Mouse (Mus musculus): ENCODE data around the gene Galr3. TPM values are rescaled to one million over a fixed set of nuclear protein-coding genes. Genes with fewer than 3 reads are reported as not detected.

Gene Galr3
- polyA plus RNA-seq, 1 experiment from 2014 or later, result not detected

DNA sequence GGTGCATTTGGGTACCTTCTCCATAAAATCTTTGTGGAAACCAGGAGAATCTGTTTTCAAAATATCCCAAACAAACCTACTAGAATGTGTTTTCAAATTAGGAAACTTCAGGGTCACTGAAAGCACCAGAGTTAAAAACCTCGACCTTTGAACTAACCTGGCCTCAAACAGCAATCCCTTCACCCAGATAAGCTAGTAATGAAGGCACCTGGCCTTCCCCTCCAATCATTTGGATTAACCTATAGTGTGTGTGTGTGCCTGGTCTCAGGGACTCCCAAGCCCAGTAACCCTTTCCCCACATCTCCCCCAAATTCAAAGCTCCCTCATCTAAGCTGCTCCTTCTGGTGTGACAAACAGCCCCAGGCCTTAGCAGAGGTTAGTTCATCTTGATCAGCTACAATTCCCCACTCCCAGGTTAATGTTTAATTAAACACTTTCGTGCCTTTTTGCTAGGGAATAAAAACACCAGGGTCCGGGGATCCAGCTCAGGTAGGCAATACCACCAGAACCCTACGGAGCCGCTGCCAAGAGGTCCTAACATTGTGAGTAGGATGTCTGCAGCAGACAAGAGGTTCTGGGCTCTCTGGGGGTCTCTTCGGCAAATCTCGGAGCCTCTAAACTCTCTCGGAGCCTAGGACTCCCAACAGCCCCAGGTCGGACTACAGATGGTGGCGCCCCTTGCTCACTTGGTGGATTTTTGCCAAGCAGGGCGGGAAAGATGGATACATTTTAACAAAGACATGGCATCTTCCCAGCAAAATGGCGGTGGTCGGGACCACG lies 15.0 kb upstream of the Galr3 start:
- Histone ChIP-seq H3K27ac (ENCODE audit: low read depth) (no peak overlapping the region; the same call in 1 of the 2 replicates), H3K9ac (peak overlapping the region; percentile 100), H3K4me3 (ENCODE audit: low read depth, low read length) (peak overlapping the region; percentile 78), H3K36me3 (ENCODE audit: insufficient read depth) (no peaks in the 10 kb centered on the region), H3K4me2 (peak overlapping the region; percentile 97), H3K4me1 (ENCODE audit: insufficient read depth) (peaks cover 22% of the 10 kb centered on the region; the same call in 1 of the 2 replicates), H3K27me3 (ENCODE audit: insufficient read depth, low read length) (no peaks in the 10 kb centered on the region), H3K9me3 (ENCODE audit: low read depth, low read length) (no peaks in the 10 kb centered on the region)
- DNase-seq (peak; percentile 69), ATAC-seq (ENCODE audit: insufficient read depth) (no peak)
- TF ChIP-seq CTCF (IDR thresholded peaks at IDR 0.05; ENCODE audit: low read depth), result no peak
- 46% methylated on average over 14 of the region's 14 CpGs for WGBS

- Histone ChIP-seq H3K4me2 (peak overlapping the region; percentile 97), H3K36me3 (ENCODE audit: insufficient read depth) (no peaks in the 10 kb centered on the region), H3K27me3 (ENCODE audit: insufficient read depth, low read length) (no peaks in the 10 kb centered on the region), H3K4me1 (ENCODE audit: insufficient read depth) (peaks cover 21% of the 10 kb centered on the region; the same call in 1 of the 2 replicates), H3K9ac (peak overlapping the region; percentile 100), H3K27ac (ENCODE audit: low read depth) (peak overlapping the region; percentile 99), H3K9me3 (ENCODE audit: low read depth, low read length) (no peaks in the 10 kb centered on the region), H3K4me3 (ENCODE audit: low read depth, low read length) (peak overlapping the region; percentile 78)
- no peak for TF ChIP-seq CTCF (IDR thresholded peaks at IDR 0.05; ENCODE audit: low read depth)
- DNase-seq (peak; percentile 48), ATAC-seq (ENCODE audit: insufficient read depth) (no peak)
- WGBS, result 5% methylated on average over 45 of the region's 46 CpGs
Measured at GRCm38 (mm10) chr15:79027291-79028205, 14.1 kb upstream of the Galr3 start.

DNA sequence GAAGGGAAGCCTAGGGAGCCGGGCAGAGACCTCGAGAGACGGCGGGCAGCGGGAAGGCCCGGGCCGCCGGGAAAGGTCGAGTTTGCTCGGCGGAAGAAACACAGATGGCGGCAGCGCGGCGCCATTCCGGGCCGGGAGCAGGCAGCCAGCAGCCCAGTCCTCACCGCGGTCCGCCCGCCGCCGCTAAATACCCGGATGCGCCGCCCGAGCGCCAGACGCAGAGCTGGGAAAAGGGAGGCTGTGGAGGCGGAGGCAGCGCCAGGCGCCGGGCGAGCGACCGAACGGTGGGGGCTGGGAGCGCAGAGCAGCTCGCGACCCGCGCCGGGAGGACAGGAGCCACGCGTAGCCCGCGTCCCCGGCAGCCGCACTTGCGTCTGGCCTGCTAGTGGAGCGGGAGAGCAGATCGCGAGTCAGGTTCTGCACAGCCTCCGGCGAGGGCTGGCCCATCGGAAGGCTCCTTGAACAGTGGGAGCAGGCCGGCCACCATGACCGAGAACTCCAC lies 13.4 kb upstream of the Galr3 start, which contains the start of gene H1f0:
Gene H1f0 (plus strand): TSS at position 214 of the 502 bp plus-strand sequence.
- H3K9ac ChIP-seq, result peak within 1 kb of the TSS; percentile 100
- no peaks in the 10 kb centered on the region for H3K36me3 ChIP-seq (ENCODE audit: insufficient read depth)
- DNase-seq (peak; percentile 96), ATAC-seq (ENCODE audit: insufficient read depth) (peak; percentile 81)
- H3K4me1 ChIP-seq (ENCODE audit: insufficient read depth), result peaks cover 16% of the 10 kb centered on the region; the same call in 1 of the 2 replicates
- H3K27me3 ChIP-seq (ENCODE audit: insufficient read depth, low read length), result no peaks in the 10 kb centered on the region
- H3K4me2 ChIP-seq, result peak within 1 kb of the TSS; percentile 97
- H3K27ac ChIP-seq (ENCODE audit: low read depth), result peak within 1 kb of the TSS; percentile 99
- no peak for TF ChIP-seq CTCF (IDR thresholded peaks at IDR 0.05; ENCODE audit: low read depth)
- peak within 1 kb of the TSS; percentile 78 for H3K4me3 ChIP-seq (ENCODE audit: low read depth, low read length)
- no peaks in the 10 kb centered on the region for H3K9me3 ChIP-seq (ENCODE audit: low read depth, low read length)
- WGBS, result under 1% methylated on average over 58 of the region's 58 CpGs

GRCm38 (mm10) chr15:79028823-79029484 lies 12.7 kb upstream of the Galr3 start:
- Histone ChIP-seq H3K9ac (peak overlapping the region; percentile 100), H3K36me3 (ENCODE audit: insufficient read depth) (no peaks in the 10 kb centered on the region; the same call in 1 of the 2 replicates), H3K27me3 (ENCODE audit: insufficient read depth, low read length) (no peaks in the 10 kb centered on the region), H3K4me1 (ENCODE audit: insufficient read depth) (peaks cover 16% of the 10 kb centered on the region; the same call in 1 of the 2 replicates), H3K9me3 (ENCODE audit: low read depth, low read length) (no peaks in the 10 kb centered on the region), H3K27ac (ENCODE audit: low read depth) (peak overlapping the region; percentile 99), H3K4me2 (peak overlapping the region; percentile 97), H3K4me3 (ENCODE audit: low read depth, low read length) (peak overlapping the region; percentile 78)
- ATAC-seq (ENCODE audit: insufficient read depth), result no peak
- no peak for TF ChIP-seq CTCF (IDR thresholded peaks at IDR 0.05; ENCODE audit: low read depth)
- 20% methylated on average over 16 of the region's 16 CpGs for WGBS
- peak; percentile 30 for DNase-seq

- peak; percentile 69 for DNase-seq
- ATAC-seq (ENCODE audit: insufficient read depth), result no peak
- no peak for TF ChIP-seq CTCF (IDR thresholded peaks at IDR 0.05; ENCODE audit: low read depth)
- Histone ChIP-seq H3K4me1 (ENCODE audit: insufficient read depth) (peaks cover 16% of the 10 kb centered on the region; the same call in 1 of the 2 replicates), H3K36me3 (ENCODE audit: insufficient read depth) (no peaks in the 10 kb centered on the region; the same call in 1 of the 2 replicates), H3K9ac (peak overlapping the region; percentile 100), H3K4me3 (ENCODE audit: low read depth, low read length) (peak overlapping the region; percentile 78), H3K9me3 (ENCODE audit: low read depth, low read length) (no peaks in the 10 kb centered on the region), H3K4me2 (peak overlapping the region; percentile 97), H3K27me3 (ENCODE audit: insufficient read depth, low read length) (no peaks in the 10 kb centered on the region), H3K27ac (ENCODE audit: low read depth) (peak overlapping the region; percentile 58)
- WGBS, result 5% methylated on average over 11 of the region's 11 CpGs
Measured at GRCm38 (mm10) chr15:79029519-79030241, 12.0 kb upstream of the Galr3 start.

Measured in lung, embryonic 14.5 days (tissue).